Mouse (Mus musculus): ENCODE results near the gene Gpa33.

- TF ChIP-seq POLR2A (IDR thresholded peaks at IDR 0.05; ENCODE audit: insufficient read depth, low read length) (no peak), EP300 (IDR thresholded peaks at IDR 0.05; ENCODE audit: insufficient read depth, low read depth, low read length) (0 out of 2 replicates have a peak, but pooled peaks have one; percentile 17), CTCF (IDR thresholded peaks at IDR 0.05; ENCODE audit: low read depth, low read length) (no peak)
Measured at GRCm38 (mm10) chr1:166142369-166142768, 12.3 kb downstream of the Gpa33 start.

Data from ES-Bruce4 (cell line).